Mouse (Mus musculus): ENCODE data around the gene Cped1. TPM values are rescaled to one million over a fixed set of nuclear protein-coding genes. Genes with fewer than 3 reads are reported as not detected.
A peak's percentile ranks its signal among the peaks of the same experiment; 100 is the strongest.

The Cped1 gene
- polyA plus RNA-seq, 1 experiment from 2014 or later = 25.0 TPM

GRCm38 (mm10) chr6:22047101-22047500, 61.4 kb downstream of the Cped1 start:
- no peak for TF ChIP-seq CTCF (IDR thresholded peaks at IDR 0.05)
- no peak for TF ChIP-seq EP300 (IDR thresholded peaks at IDR 0.05)
- Histone ChIP-seq H3K9me3 (ENCODE audit: low read length) (no peaks in the 10 kb centered on the region), H3K4me2 (replicated peaks; ENCODE audit: low read depth, low read length) (no peak overlapping the region), H3K27ac (ENCODE audit: low read length) (no peak overlapping the region), H3K4me3 (ENCODE audit: low read depth, low read length) (no peak overlapping the region), H3K4me1 (ENCODE audit: insufficient read depth, low read depth, low read length) (no peaks in the 10 kb centered on the region; the same call in 1 of the 2 replicates), H3K9ac (replicated peaks; ENCODE audit: low read depth) (no peak overlapping the region), H3K27me3 (replicated peaks; ENCODE audit: insufficient read depth, low read length) (no peaks in the 10 kb centered on the region), H3K36me3 (ENCODE audit: insufficient read depth, low read length) (no peaks in the 10 kb centered on the region)
- DNase-seq (ENCODE audit: low spot score) = no peak
- 77% methylated on average over 2 of the region's 2 CpGs for WGBS
- ATAC-seq = no peak

- no peaks in the 10 kb centered on the region; the same call in 1 of the 2 replicates for H3K4me1 ChIP-seq (ENCODE audit: insufficient read depth, low read depth, low read length)
- peak overlapping the region; percentile 61 for H3K27ac ChIP-seq (ENCODE audit: low read length)
- TF ChIP-seq CTCF (IDR thresholded peaks at IDR 0.05) (peak; percentile 16; the same call in 1 of the 2 replicates), EP300 (IDR thresholded peaks at IDR 0.05) (no peak)
- DNase-seq (ENCODE audit: low spot score) (peak; percentile 78), ATAC-seq (peak; percentile 58)
- H3K27me3 ChIP-seq (replicated peaks; ENCODE audit: insufficient read depth, low read length) = no peaks in the 10 kb centered on the region
- H3K9ac ChIP-seq (replicated peaks; ENCODE audit: low read depth) = no peak overlapping the region
- no peaks in the 10 kb centered on the region for H3K36me3 ChIP-seq (ENCODE audit: insufficient read depth, low read length)
- peak overlapping the region; percentile 9; the same call in 1 of the 2 replicates for H3K4me2 ChIP-seq (replicated peaks; ENCODE audit: low read depth, low read length)
- H3K4me3 ChIP-seq (ENCODE audit: low read depth, low read length) = no peak overlapping the region
- H3K9me3 ChIP-seq (ENCODE audit: low read length) = no peaks in the 10 kb centered on the region
- 29% methylated on average over 5 of the region's 5 CpGs for WGBS
Observed at GRCm38 (mm10) chr6:22049093-22049492, 63.4 kb downstream of the Cped1 start.

DNA sequence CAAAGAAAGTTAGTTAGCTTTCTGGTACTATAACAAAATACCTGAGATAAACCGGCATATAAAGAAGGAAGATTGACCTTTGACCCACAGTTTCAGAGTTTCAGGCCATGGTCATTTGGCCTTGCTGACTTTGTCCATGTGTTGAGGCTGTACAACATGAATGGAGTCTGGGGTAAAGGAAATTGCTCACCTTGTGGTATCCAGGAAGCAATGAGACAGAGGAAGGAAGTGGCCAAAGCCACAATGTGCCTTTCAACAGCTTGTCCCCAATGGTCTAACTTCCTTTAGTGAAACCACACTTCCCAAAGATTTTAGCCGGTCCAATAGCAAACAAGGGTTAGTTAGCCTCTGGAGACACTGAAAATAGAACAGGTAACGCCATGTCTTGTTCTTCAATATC, 65.8 kb downstream of the Cped1 start:
- H3K27ac ChIP-seq (ENCODE audit: low read length) = no peak overlapping the region
- no peak overlapping the region for H3K9ac ChIP-seq (replicated peaks; ENCODE audit: low read depth)
- 79% methylated on average over 3 of the region's 3 CpGs for WGBS
- no peaks in the 10 kb centered on the region for H3K36me3 ChIP-seq (ENCODE audit: insufficient read depth, low read length)
- H3K9me3 ChIP-seq (ENCODE audit: low read length) = no peaks in the 10 kb centered on the region
- H3K4me2 ChIP-seq (replicated peaks; ENCODE audit: low read depth, low read length) = no peak overlapping the region
- TF ChIP-seq EP300 (IDR thresholded peaks at IDR 0.05) (no peak), CTCF (IDR thresholded peaks at IDR 0.05) (no peak)
- H3K27me3 ChIP-seq (replicated peaks; ENCODE audit: insufficient read depth, low read length) = no peaks in the 10 kb centered on the region
- no peak overlapping the region for H3K4me3 ChIP-seq (ENCODE audit: low read depth, low read length)
- ATAC-seq (no peak), DNase-seq (ENCODE audit: low spot score) (no peak)
- H3K4me1 ChIP-seq (ENCODE audit: insufficient read depth, low read depth, low read length) = no peaks in the 10 kb centered on the region

- no peak for DNase-seq (ENCODE audit: low spot score)
- H3K4me3 ChIP-seq (ENCODE audit: low read depth, low read length) = no peak overlapping the region
- no peak overlapping the region for H3K4me2 ChIP-seq (replicated peaks; ENCODE audit: low read depth, low read length)
- no peaks in the 10 kb centered on the region for H3K4me1 ChIP-seq (ENCODE audit: insufficient read depth, low read depth, low read length)
- no peak for TF ChIP-seq CTCF (IDR thresholded peaks at IDR 0.05)
- TF ChIP-seq EP300 (IDR thresholded peaks at IDR 0.05) = no peak
- H3K27ac ChIP-seq (ENCODE audit: low read length) = no peak overlapping the region
- ATAC-seq = no peak
- H3K27me3 ChIP-seq (replicated peaks; ENCODE audit: insufficient read depth, low read length) = no peaks in the 10 kb centered on the region
- 85% methylated on average over 3 of the region's 3 CpGs for WGBS
- no peaks in the 10 kb centered on the region for H3K36me3 ChIP-seq (ENCODE audit: insufficient read depth, low read length)
- H3K9me3 ChIP-seq (ENCODE audit: low read length) = no peaks in the 10 kb centered on the region
- no peak overlapping the region for H3K9ac ChIP-seq (replicated peaks; ENCODE audit: low read depth)
Observed at GRCm38 (mm10) chr6:22053014-22053413, 67.3 kb downstream of the Cped1 start.

GRCm38 (mm10) chr6:22064341-22064740, 78.6 kb downstream of the Cped1 start:
- Histone ChIP-seq H3K4me1 (ENCODE audit: insufficient read depth, low read depth, low read length) (no peaks in the 10 kb centered on the region), H3K4me2 (replicated peaks; ENCODE audit: low read depth, low read length) (no peak overlapping the region), H3K27me3 (replicated peaks; ENCODE audit: insufficient read depth, low read length) (no peaks in the 10 kb centered on the region), H3K4me3 (ENCODE audit: low read depth, low read length) (no peak overlapping the region), H3K9ac (replicated peaks; ENCODE audit: low read depth) (no peak overlapping the region), H3K36me3 (ENCODE audit: insufficient read depth, low read length) (no peaks in the 10 kb centered on the region), H3K9me3 (ENCODE audit: low read length) (no peaks in the 10 kb centered on the region), H3K27ac (ENCODE audit: low read length) (no peak overlapping the region)
- peak; percentile 21 for DNase-seq (ENCODE audit: low spot score)
- ATAC-seq = peak; percentile 58; the same call in 1 of the 2 replicates
- TF ChIP-seq EP300 (IDR thresholded peaks at IDR 0.05) (no peak), CTCF (IDR thresholded peaks at IDR 0.05) (no peak)
- 43% methylated on average over 4 of the region's 4 CpGs for WGBS

- H3K27ac ChIP-seq (ENCODE audit: low read length) = no peak overlapping the region
- no peak for DNase-seq (ENCODE audit: low spot score)
- WGBS = 72% methylated on average over 15 of the region's 15 CpGs
- H3K27me3 ChIP-seq (replicated peaks; ENCODE audit: insufficient read depth, low read length) = no peaks in the 10 kb centered on the region
- no peak for ATAC-seq
- no peaks in the 10 kb centered on the region for H3K4me1 ChIP-seq (ENCODE audit: insufficient read depth, low read depth, low read length)
- no peak overlapping the region for H3K4me3 ChIP-seq (ENCODE audit: low read depth, low read length)
- H3K9me3 ChIP-seq (ENCODE audit: low read length) = no peaks in the 10 kb centered on the region
- H3K4me2 ChIP-seq (replicated peaks; ENCODE audit: low read depth, low read length) = peak overlapping the region; percentile 9; the same call in 1 of the 2 replicates
- H3K9ac ChIP-seq (replicated peaks; ENCODE audit: low read depth) = no peak overlapping the region
- no peaks in the 10 kb centered on the region for H3K36me3 ChIP-seq (ENCODE audit: insufficient read depth, low read length)
- no peak for TF ChIP-seq EP300 (IDR thresholded peaks at IDR 0.05)
- TF ChIP-seq CTCF (IDR thresholded peaks at IDR 0.05) = no peak
Observed at GRCm38 (mm10) chr6:22070603-22071322, 85.0 kb downstream of the Cped1 start.
